Mouse (Mus musculus): ENCODE results near the gene Ntpcr. TPM values are rescaled to one million over a fixed set of nuclear protein-coding genes. Genes with fewer than 3 reads are reported as not detected.

Ntpcr gene
- total and polyA plus RNA-seq, 3 experiments: 40.0 to 45.3 TPM; not detected in 1

GRCm38 (mm10) chr8:125705816-125706215, 23.9 kb upstream of the Ntpcr start:
- H3K9me3 ChIP-seq (replicated peaks; ENCODE audit: insufficient read depth, low read length): no peaks in the 10 kb centered on the region
- H3K9ac ChIP-seq (ENCODE audit: control insufficient read depth, low read depth, low read length, poor library complexity, severe bottlenecking): no peak overlapping the region
- H3K27me3 ChIP-seq (ENCODE audit: control insufficient read depth in 1 of 2, insufficient read depth in 2 of 2, low read length in 2 of 2): no peaks in the 10 kb centered on the region
- no peaks in the 10 kb centered on the region for H3K4me1 ChIP-seq (ENCODE audit: control insufficient read depth in 1 of 2, insufficient read depth in 2 of 2, low read length in 2 of 2)
- H3K36me3 ChIP-seq (ENCODE audit: control insufficient read depth in 1 of 2, insufficient read depth in 2 of 2, low read length in 2 of 2): no peaks in the 10 kb centered on the region
- DNase-seq (ENCODE audit: low read depth, low spot score): no peak
- TF ChIP-seq RCOR1 (IDR thresholded peaks at IDR 0.05; ENCODE audit: low read depth, low read length) (no peak), NRF1 (IDR thresholded peaks at IDR 0.05; ENCODE audit: insufficient read depth, low read depth, low read length, poor library complexity, severe bottlenecking) (no peak), EP300 (IDR thresholded peaks at IDR 0.05; ENCODE audit: low read depth in 1 of 2, low read length in 2 of 2) (no peak), POLR2AphosphoS5 (IDR thresholded peaks at IDR 0.05; ENCODE audit: borderline replicate concordance, low read depth, low read length) (no peak), TBP (IDR thresholded peaks at IDR 0.05; ENCODE audit: low read depth, low read length) (no peak), CTCF (IDR thresholded peaks at IDR 0.05 in 2 of 3, conservative IDR thresholded peaks at IDR 0.05 in 1 of 3; ENCODE audit: control insufficient read depth in 1 of 3, insufficient read depth in 1 of 3, low read depth in 2 of 3, low read length in 3 of 3, poor library complexity in 1 of 3, severe bottlenecking in 1 of 3) (no peak), TAL1 (IDR thresholded peaks at IDR 0.05; ENCODE audit: low read length) (no peak), NELFE (IDR thresholded peaks at IDR 0.05; ENCODE audit: low read depth, low read length) (no peak), MAFK (IDR thresholded peaks at IDR 0.05; ENCODE audit: borderline replicate concordance, low read depth, low read length) (no peak)
- no peak overlapping the region for H3K4me3 ChIP-seq (ENCODE audit: control insufficient read depth in 1 of 2, insufficient read depth in 1 of 2, low read depth in 2 of 2, low read length in 2 of 2)
- no peaks in the 10 kb centered on the region for H3K79me2 ChIP-seq (ENCODE audit: control insufficient read depth, insufficient read depth, low read length, poor library complexity)
- no peak overlapping the region for H3K27ac ChIP-seq (ENCODE audit: control insufficient read depth, low read depth, low read length)

GRCm38 (mm10) chr8:125709171-125709570, 20.6 kb upstream of the Ntpcr start:
- no peak overlapping the region for H3K4me3 ChIP-seq (ENCODE audit: control insufficient read depth in 1 of 2, insufficient read depth in 1 of 2, low read depth in 2 of 2, low read length in 2 of 2)
- no peaks in the 10 kb centered on the region for H3K27me3 ChIP-seq (ENCODE audit: control insufficient read depth in 1 of 2, insufficient read depth in 2 of 2, low read length in 2 of 2)
- DNase-seq (ENCODE audit: low read depth, low spot score): no peak
- no peaks in the 10 kb centered on the region for H3K9me3 ChIP-seq (replicated peaks; ENCODE audit: insufficient read depth, low read length)
- no peak overlapping the region for H3K27ac ChIP-seq (ENCODE audit: control insufficient read depth, low read depth, low read length)
- no peaks in the 10 kb centered on the region for H3K4me1 ChIP-seq (ENCODE audit: control insufficient read depth in 1 of 2, insufficient read depth in 2 of 2, low read length in 2 of 2)
- H3K36me3 ChIP-seq (ENCODE audit: control insufficient read depth in 1 of 2, insufficient read depth in 2 of 2, low read length in 2 of 2): no peaks in the 10 kb centered on the region
- TF ChIP-seq TBP (IDR thresholded peaks at IDR 0.05; ENCODE audit: low read depth, low read length) (no peak), MYB (IDR thresholded peaks at IDR 0.05; ENCODE audit: low read depth, low read length) (no peak), MEF2A (IDR thresholded peaks at IDR 0.05; ENCODE audit: extremely low read depth, insufficient replicate concordance, low read depth, low read length, poor library complexity, severe bottlenecking) (no peak), ELF1 (IDR thresholded peaks at IDR 0.05; ENCODE audit: low read depth, low read length) (no peak), USF2 (IDR thresholded peaks at IDR 0.05; ENCODE audit: borderline replicate concordance in 1 of 2, insufficient read depth in 1 of 2, low read depth in 1 of 2, low read length in 2 of 2) (no peak), MAX (IDR thresholded peaks at IDR 0.05; ENCODE audit: low read length) (no peak), GATA1 (IDR thresholded peaks at IDR 0.05; ENCODE audit: low read depth, low read length) (no peak)
- no peaks in the 10 kb centered on the region for H3K79me2 ChIP-seq (ENCODE audit: control insufficient read depth, insufficient read depth, low read length, poor library complexity)
- no peak overlapping the region for H3K9ac ChIP-seq (ENCODE audit: control insufficient read depth, low read depth, low read length, poor library complexity, severe bottlenecking)

All from MEL (cell line).